14 mouse cellular contexts compared by ENCODE assay signal in genomic region chr6:22443573-22443972, GRCm38 (mm10).
DNase-seq lines count a peak whose midpoint lies in the region; ATAC-seq lines count a peak whose summit lies in the region.
"Had no signal": no experiment of that assay in that cellular context is flagged by ENCODE, and none has a peak within 500 bp of the region (broad histone marks: within the 10 kb centered on the region; RNA-seq: fewer than 3 reads in every experiment).

No protein-coding gene starts in this region.

- H3K36me3 ChIP-seq in kidney, embryonic 14.5 days (ENCODE audit: control insufficient read depth, insufficient read depth, low read length) = no peaks in the 10 kb centered on the region
- H3K36me3 ChIP-seq in embryonic facial prominence, embryonic 15.5 days = no peaks in the 10 kb centered on the region
- no peaks in the 10 kb centered on the region for H3K36me3 ChIP-seq in stomach, embryonic 16.5 days (ENCODE audit: control insufficient read depth, insufficient read depth, low read length)
- H3K36me3 ChIP-seq: liver, embryonic 13.5 days had no signal

- no peak overlapping the region for H3K27ac ChIP-seq in kidney, embryonic 14.5 days (ENCODE audit: low read depth, low read length)
- no peak overlapping the region for H3K27ac ChIP-seq in embryonic facial prominence, embryonic 15.5 days (replicated peaks)
- H3K27ac ChIP-seq in stomach, embryonic 16.5 days (ENCODE audit: low read length) = peak overlapping the region; percentile 68
- H3K27ac ChIP-seq: liver, embryonic 13.5 days had no signal

- H3K9me3 ChIP-seq in kidney, embryonic 14.5 days (ENCODE audit: control insufficient read depth, low read length) = no peaks in the 10 kb centered on the region
- no peaks in the 10 kb centered on the region for H3K9me3 ChIP-seq in embryonic facial prominence, embryonic 15.5 days (replicated peaks)
- H3K9me3 ChIP-seq in stomach, embryonic 16.5 days (replicated peaks; ENCODE audit: control insufficient read depth, low read length) = no peaks in the 10 kb centered on the region
- H3K9me3 ChIP-seq: liver, embryonic 13.5 days had no signal

- H3K4me2 ChIP-seq in kidney, embryonic 14.5 days (replicated peaks; ENCODE audit: low read depth, low read length) = no peak overlapping the region
- H3K4me2 ChIP-seq in embryonic facial prominence, embryonic 15.5 days (replicated peaks) = 0 out of 2 replicates have a peak overlapping the region, but pooled peaks have one; percentile 10
- H3K4me2 ChIP-seq in stomach, embryonic 16.5 days (ENCODE audit: low read depth, low read length) = no peak overlapping the region
- H3K4me2 ChIP-seq: liver, embryonic 13.5 days had no signal

- H3K27me3 ChIP-seq in kidney, embryonic 14.5 days (ENCODE audit: control insufficient read depth, insufficient read depth, low read length) = no peaks in the 10 kb centered on the region
- no peaks in the 10 kb centered on the region for H3K27me3 ChIP-seq in embryonic facial prominence, embryonic 15.5 days
- H3K27me3 ChIP-seq in stomach, embryonic 16.5 days (ENCODE audit: control insufficient read depth, insufficient read depth, low read length) = no peaks in the 10 kb centered on the region
- H3K27me3 ChIP-seq: liver, embryonic 13.5 days had no signal

- H3K4me1 ChIP-seq in kidney, embryonic 14.5 days (ENCODE audit: control insufficient read depth, insufficient read depth, low read length) = peaks cover 4% of the 10 kb centered on the region; the same call in 1 of the 2 replicates
- 0 out of 2 replicates have a peak, but pooled peaks cover 3% of the 10 kb centered on the region for H3K4me1 ChIP-seq in embryonic facial prominence, embryonic 15.5 days
- 0 out of 2 replicates have a peak, but pooled peaks cover 3% of the 10 kb centered on the region for H3K4me1 ChIP-seq in stomach, embryonic 16.5 days (ENCODE audit: control insufficient read depth, insufficient read depth, low read length)
- H3K4me1 ChIP-seq: liver, embryonic 13.5 days had no signal

- peak; percentile 72; the same call in 1 of the 2 replicates for ATAC-seq in kidney, embryonic 14.5 days (ENCODE audit: low FRiP score, low TSS enrichment)
- peak; percentile 65; the same call in 1 of the 2 replicates for ATAC-seq in embryonic facial prominence, embryonic 15.5 days (ENCODE audit: insufficient number of reproducible peaks, low FRiP score, low TSS enrichment, low read depth)
- peak; percentile 77; the same call in 1 of the 2 replicates for ATAC-seq in stomach, embryonic 16.5 days (ENCODE audit: insufficient read depth, low FRiP score)

- WGBS in kidney, embryonic 14.5 days = 16% methylated on average over 8 of the region's 8 CpGs
- 16% methylated on average over 8 of the region's 8 CpGs for WGBS in embryonic facial prominence, embryonic 15.5 days
- WGBS in stomach, embryonic 16.5 days = 32% methylated on average over 8 of the region's 8 CpGs

- H3K4me3 ChIP-seq in kidney, embryonic 14.5 days (ENCODE audit: low read length) = no peak overlapping the region
- H3K4me3 ChIP-seq in embryonic facial prominence, embryonic 15.5 days (replicated peaks) = no peak overlapping the region
- no peak overlapping the region for H3K4me3 ChIP-seq in stomach, embryonic 16.5 days (replicated peaks; ENCODE audit: low read length)
- H3K4me3 ChIP-seq: erythroblast, embryonic 14.5 days; liver, embryonic 13.5 days had no signal

- no peak for DNase-seq in kidney, postnatal 14 days
- DNase-seq in retina, postnatal 1 day = peak; percentile 8
- DNase-seq in retina, embryonic 14.5 days (ENCODE audit: low spot score) = no peak
- no peak for DNase-seq in layer of hippocampus, postnatal 25 days (ENCODE audit: extremely low spot score in 1 of 2, low spot score in 1 of 2)
- DNase-seq in spleen, adult 12 weeks (ENCODE audit: low spot score) = no peak
- DNase-seq: cerebellum, adult 2 months; heart, adult 11 months; kidney, postnatal 36 days; liver, embryonic 13.5 days; thymus, postnatal 14 days had no signal

- H3K9ac ChIP-seq in kidney, embryonic 14.5 days (ENCODE audit: low read depth, low read length) = no peak overlapping the region
- no peak overlapping the region for H3K9ac ChIP-seq in embryonic facial prominence, embryonic 15.5 days
- H3K9ac ChIP-seq in stomach, embryonic 16.5 days (ENCODE audit: low read length) = no peak overlapping the region
- H3K9ac ChIP-seq: liver, embryonic 13.5 days had no signal
